Mouse (Mus musculus): ENCODE data around the gene Bivm.

Bivm gene

GRCm38 (mm10) chr1:44173903-44174302, 55.1 kb downstream of the Bivm start:
- DNase-seq (ENCODE audit: low spot score in 2 of 2): no peak

GRCm38 (mm10) chr1:44178086-44178485, 59.3 kb downstream of the Bivm start:
- DNase-seq (ENCODE audit: low spot score in 2 of 2): no peak

- DNase-seq (ENCODE audit: low spot score in 2 of 2): no peak
These were observed 67.6 kb downstream of the Bivm start for GRCm38 (mm10) chr1:44186396-44186795.
